Mouse (Mus musculus) bone marrow macrophage, adult 2 months (primary cell): ENCODE data around the gene Tsfm.

ENCODE experiments used
- CTCF ChIP-seq: IDR thresholded peaks from 2 replicates; pipeline ENCODE4 v1.5.1; 2012; ENCODE audit warnings: low read depth, mild to moderate bottlenecking, low read length, moderate library complexity
- POLR2A ChIP-seq: IDR thresholded peaks from 2 replicates; pipeline ENCODE4 v1.6.1; 2012; ENCODE audit warnings: mild to moderate bottlenecking, low read depth, low read length, borderline replicate concordance

GRCm38 (mm10) chr10:126985127-126985526, 45.5 kb downstream of the Tsfm start:
- TF ChIP-seq CTCF (no peak), POLR2A (no peak)
